Mouse (Mus musculus) lung, postnatal 0 days (tissue): ENCODE measurements around the gene Tulp3. TPM values are rescaled to one million over a fixed set of nuclear protein-coding genes. Genes with fewer than 3 reads are reported as not detected.

Experiments used
- ATAC-seq: fragments of 200-750 bp; cut with Nextera tagmentation; 2 replicates; pipeline ENCODE4 v1.8.0; 2017; ENCODE audit warnings: moderate library complexity
- DNase-seq: peaks from one replicate; pipeline ENCODE4 v3.0.0-alpha.2; 2016; ENCODE audit warnings: low spot score
- H3K27ac ChIP-seq: fragments of 300-500 bp; sonication (generic); 2 replicates; pipeline ENCODE4 v1.5.1; 2014; ENCODE audit warnings: antibody characterized with exemption, mild to moderate bottlenecking, low read length, mixed read lengths
- H3K27me3 ChIP-seq: fragments of 300-500 bp; sonication (generic); replicated peaks from 2 replicates; pipeline ENCODE4 v1.6.1; 2014; ENCODE audit warnings: low read length, mixed read lengths; ENCODE audit not compliant: insufficient read depth
- H3K36me3 ChIP-seq: fragments of 300-500 bp; sonication (generic); 2 replicates; pipeline ENCODE4 v1.6.1; 2014; ENCODE audit warnings: low read length, mixed read lengths; ENCODE audit not compliant: insufficient read depth
- H3K4me1 ChIP-seq: fragments of 300-500 bp; sonication (generic); 2 replicates; pipeline ENCODE4 v1.6.1; 2014; ENCODE audit warnings: antibody characterized with exemption, low read depth, low read length, mixed read lengths; ENCODE audit not compliant: insufficient read depth
- H3K4me2 ChIP-seq: fragments of 300-500 bp; sonication (generic); replicated peaks from 2 replicates; pipeline ENCODE4 v1.6.1; 2014; ENCODE audit warnings: low read depth, mild to moderate bottlenecking, low read length, moderate library complexity, mixed read lengths
- H3K4me3 ChIP-seq: fragments of 300-500 bp; sonication (generic); 2 replicates; pipeline ENCODE4 v1.5.1; 2014; ENCODE audit warnings: low read depth, low read length
- H3K9ac ChIP-seq: fragments of 300-500 bp; sonication (generic); replicated peaks from 2 replicates; pipeline ENCODE4 v1.6.1; 2014; ENCODE audit warnings: low read depth, mild to moderate bottlenecking
- H3K9me3 ChIP-seq: fragments of 300-500 bp; sonication (generic); 2 replicates; pipeline ENCODE4 v1.6.1; 2016; ENCODE audit warnings: low read length, mixed read lengths
- CTCF ChIP-seq: IDR thresholded peaks from 2 replicates; pipeline ENCODE4 v1.5.1; 2016; ENCODE audit warnings: antibody characterized with exemption, mild to moderate bottlenecking
- EP300 ChIP-seq: IDR thresholded peaks from 2 replicates; pipeline ENCODE4 v1.6.1; 2016; ENCODE audit warnings: antibody characterized with exemption, mild to moderate bottlenecking, control low read depth
- WGBS: fragments of 180-500 bp; shearing (Covaris S2); extraction: QIAGEN DNeasy Blood & Tissue Kit; methylation state at CpG from one replicate; pipeline ENCODE4 v1.1.7; 2014; 5-methylcytosine and 5-hydroxymethylcytosine counted together
- polyA plus RNA-seq: library from polyadenylated mRNA; unstranded; fragments of >200 nt; fragmentation: Nextera tagmentation; extraction: Ambion mirVana; gene quantifications from 2 replicates; pipeline ENCODE4 v1.2.1, GENCODE M21; 2015

Gene Tulp3
- polyA plus RNA-seq, 1 experiment from 2014 or later, result 9.5 TPM

DNA sequence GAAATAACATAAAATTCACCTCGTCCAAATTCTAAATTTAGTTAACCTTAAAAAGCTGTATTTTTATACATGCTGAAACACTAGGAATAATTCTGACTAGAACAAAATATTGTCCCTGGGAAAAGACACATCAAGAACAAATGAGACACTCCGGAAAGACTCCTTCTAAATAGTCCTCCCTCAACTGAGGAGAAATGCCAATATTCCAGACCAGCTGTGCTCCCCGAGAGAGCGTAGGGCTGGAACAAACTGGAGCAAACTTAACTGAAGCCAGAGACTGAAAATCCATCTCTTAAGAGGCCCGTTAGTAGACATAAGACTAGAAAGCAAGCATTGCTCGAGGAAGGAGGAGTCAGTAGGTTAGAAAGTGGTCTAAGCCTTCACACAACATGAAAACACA lies 8.9 kb downstream of the Tulp3 start:
- H3K4me2 ChIP-seq, result no peak overlapping the region
- no peak for ATAC-seq
- 65% methylated on average over 6 of the region's 6 CpGs for WGBS

DNA sequence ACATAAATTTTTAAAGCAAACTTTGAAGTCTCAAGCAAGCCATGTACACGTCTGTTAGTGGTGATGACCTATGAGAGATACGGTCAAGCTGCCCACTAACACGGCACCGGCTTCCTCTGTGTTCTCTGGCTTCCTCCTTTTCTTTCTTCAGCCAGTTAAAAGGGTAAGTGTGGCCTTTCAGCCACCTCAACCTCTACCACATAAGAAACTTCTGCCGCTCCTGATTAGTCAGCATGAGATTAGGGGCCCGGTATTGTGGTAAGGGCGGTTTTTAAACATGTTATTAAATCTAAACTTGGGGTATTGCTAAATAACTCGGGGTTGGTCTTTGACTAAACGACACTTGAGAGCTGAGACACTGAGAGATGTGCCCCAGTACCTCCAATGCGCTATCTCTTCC lies 10.0 kb downstream of the Tulp3 start:
- Histone ChIP-seq H3K27me3 (no peaks in the 10 kb centered on the region), H3K27ac (no peak overlapping the region), H3K4me2 (no peak overlapping the region), H3K4me1 (no peaks in the 10 kb centered on the region), H3K9me3 (no peaks in the 10 kb centered on the region), H3K4me3 (no peak overlapping the region), H3K36me3 (no peaks in the 10 kb centered on the region), H3K9ac (no peak overlapping the region)
- TF ChIP-seq CTCF (no peak), EP300 (no peak)
- ATAC-seq (no peak), DNase-seq (no peak)
- WGBS, result 72% methylated on average over 10 of the region's 10 CpGs

More for the DNA sequence above, 8.9 kb downstream of the Tulp3 start:
- no peaks in the 10 kb centered on the region for H3K9me3 ChIP-seq
- TF ChIP-seq CTCF (no peak), EP300 (no peak)
- no peak overlapping the region for H3K27ac ChIP-seq
- no peak overlapping the region for H3K4me3 ChIP-seq
- no peaks in the 10 kb centered on the region for H3K36me3 ChIP-seq
- no peaks in the 10 kb centered on the region for H3K27me3 ChIP-seq
- H3K4me1 ChIP-seq, result no peaks in the 10 kb centered on the region
- no peak for DNase-seq
- no peak overlapping the region for H3K9ac ChIP-seq

DNA sequence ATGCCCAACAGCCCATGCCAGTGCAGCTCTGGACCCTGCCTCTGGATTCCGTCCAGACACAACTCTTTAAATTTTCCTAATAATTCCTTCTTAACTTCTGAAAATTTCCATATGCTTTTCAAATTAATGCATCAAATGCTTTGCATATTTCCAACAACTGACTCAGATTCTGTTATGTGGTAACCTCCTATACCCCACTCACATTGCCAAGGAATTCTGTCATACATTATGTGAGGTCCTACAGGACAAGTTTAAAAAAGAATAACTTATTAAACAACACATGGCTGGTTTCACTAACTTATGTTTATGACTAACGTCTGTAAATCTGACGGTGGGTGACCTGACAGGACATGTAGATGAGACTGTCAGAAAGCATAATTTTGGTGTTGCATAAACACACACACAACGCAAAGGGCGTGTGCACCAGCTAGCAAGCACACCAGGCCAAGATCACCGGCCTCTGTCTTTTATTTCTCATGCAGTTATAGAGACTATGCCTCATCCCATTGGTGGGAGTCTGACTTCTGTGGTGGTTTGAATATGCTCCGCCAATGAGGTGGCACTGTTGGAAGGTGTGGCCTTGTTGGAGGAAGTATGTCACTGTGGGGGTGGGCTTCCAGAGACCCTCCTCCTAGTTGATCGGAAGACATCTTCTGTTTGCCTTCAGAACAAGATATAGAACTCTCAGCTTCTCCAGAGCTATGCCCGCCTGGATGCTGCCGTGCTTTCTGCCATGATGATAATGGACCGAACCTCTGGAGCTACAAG lies 13.5 kb downstream of the Tulp3 start:
- peak; percentile 77 for ATAC-seq
- DNase-seq, result peak; percentile 73
- Histone ChIP-seq H3K27ac (no peak overlapping the region), H3K9ac (no peak overlapping the region), H3K27me3 (no peaks in the 10 kb centered on the region), H3K4me2 (no peak overlapping the region), H3K36me3 (no peaks in the 10 kb centered on the region), H3K4me3 (no peak overlapping the region), H3K4me1 (no peaks in the 10 kb centered on the region), H3K9me3 (no peaks in the 10 kb centered on the region)
- TF ChIP-seq CTCF, result no peak
- no peak for TF ChIP-seq EP300
- 79% methylated on average over 11 of the region's 11 CpGs for WGBS

DNA sequence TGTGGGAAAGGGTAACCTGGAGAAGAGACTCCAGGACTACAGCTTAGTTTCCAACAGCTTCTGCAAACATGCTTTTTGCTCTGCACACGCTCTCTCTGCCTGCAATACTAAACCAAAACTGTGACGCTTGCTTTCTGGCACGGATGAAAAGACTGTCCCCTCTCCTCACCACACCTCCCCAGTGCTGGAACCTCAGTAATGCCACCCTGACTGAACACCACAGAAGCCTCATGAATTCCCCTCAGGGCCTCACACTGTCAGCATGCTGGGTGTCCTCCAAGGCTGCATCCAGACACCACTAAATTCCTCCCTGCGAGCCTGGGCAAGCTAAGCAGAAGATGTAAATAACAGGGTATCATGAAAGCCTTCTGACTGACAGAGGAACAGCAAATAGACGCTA lies 16.8 kb downstream of the Tulp3 start:
- Histone ChIP-seq H3K9me3 (no peaks in the 10 kb centered on the region), H3K4me2 (no peak overlapping the region), H3K4me1 (no peaks in the 10 kb centered on the region), H3K27ac (no peak overlapping the region), H3K27me3 (no peaks in the 10 kb centered on the region), H3K9ac (no peak overlapping the region), H3K36me3 (0 out of 2 replicates have a peak, but pooled peaks cover 4% of the 10 kb centered on the region), H3K4me3 (no peak overlapping the region)
- TF ChIP-seq CTCF (no peak), EP300 (no peak)
- DNase-seq, result peak; percentile 33
- WGBS, result 37% methylated on average over 5 of the region's 5 CpGs
- no peak for ATAC-seq

DNA sequence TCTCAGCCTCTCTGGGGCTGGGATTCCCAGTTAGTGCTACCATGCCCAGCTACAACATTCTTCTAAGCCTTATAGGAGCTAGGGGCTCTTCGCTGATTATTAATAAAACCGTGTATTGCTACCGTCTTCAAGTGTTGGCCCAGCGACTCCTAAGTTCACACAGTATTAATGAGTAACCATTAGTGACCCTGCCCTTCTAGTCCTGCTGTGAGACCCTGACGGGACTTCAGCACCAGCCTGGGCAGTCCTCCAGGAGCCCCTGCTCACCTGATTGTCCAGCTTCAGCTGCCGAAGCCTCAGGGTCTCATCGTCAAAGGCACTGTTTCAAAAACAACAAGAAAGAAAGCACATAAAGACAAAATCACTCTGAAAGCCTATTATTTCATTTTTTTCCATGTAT lies 18.2 kb downstream of the Tulp3 start:
- WGBS, result 56% methylated on average over 7 of the region's 7 CpGs
- TF ChIP-seq CTCF (no peak), EP300 (no peak)
- no peak overlapping the region for H3K27ac ChIP-seq
- H3K4me3 ChIP-seq, result no peak overlapping the region
- H3K9me3 ChIP-seq, result no peaks in the 10 kb centered on the region
- ATAC-seq (no peak), DNase-seq (no peak)
- no peaks in the 10 kb centered on the region for H3K27me3 ChIP-seq
- no peak overlapping the region for H3K4me2 ChIP-seq
- H3K36me3 ChIP-seq, result 0 out of 2 replicates have a peak, but pooled peaks cover 4% of the 10 kb centered on the region
- no peaks in the 10 kb centered on the region for H3K4me1 ChIP-seq
- no peak overlapping the region for H3K9ac ChIP-seq

DNA sequence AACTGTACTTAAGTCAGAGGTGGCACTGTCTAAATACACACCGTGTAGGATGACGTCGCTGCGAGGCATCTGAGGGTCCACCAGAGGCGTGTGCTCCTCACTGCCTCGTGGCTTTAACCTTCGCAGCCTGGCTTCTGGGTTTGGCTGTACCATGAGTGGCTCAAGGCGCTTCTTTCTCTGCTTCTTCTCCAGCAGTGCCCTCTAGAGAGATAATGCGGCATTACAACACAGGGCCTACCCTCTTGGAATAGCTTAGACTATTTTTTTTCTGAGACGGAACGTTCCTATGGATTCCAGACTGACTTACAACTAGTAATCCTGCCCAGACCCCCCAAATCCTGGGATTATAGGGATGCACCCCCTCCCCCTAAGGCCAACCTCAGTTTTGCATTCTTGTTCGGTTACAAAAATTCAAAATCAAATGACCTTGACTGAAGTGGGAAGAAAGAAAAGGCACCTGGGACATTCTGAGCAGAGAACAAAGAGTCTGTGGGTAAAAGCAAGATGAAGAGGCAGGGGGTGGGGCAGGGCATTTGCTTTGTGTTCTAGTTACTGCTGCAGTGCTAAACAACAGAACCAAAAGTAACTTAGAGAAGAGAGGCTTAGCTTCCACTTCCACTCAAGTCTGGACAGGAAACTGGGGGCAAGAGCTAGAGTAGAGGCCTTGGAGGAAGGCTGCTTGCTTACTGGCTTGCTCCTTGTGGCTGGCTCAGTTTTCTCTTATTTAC lies 21.1 kb downstream of the Tulp3 start:
- Histone ChIP-seq H3K4me3 (no peak overlapping the region), H3K9ac (no peak overlapping the region), H3K4me1 (no peaks in the 10 kb centered on the region), H3K27me3 (no peaks in the 10 kb centered on the region), H3K9me3 (no peaks in the 10 kb centered on the region), H3K27ac (no peak overlapping the region), H3K36me3 (peaks cover 7% of the 10 kb centered on the region; the same call in 1 of the 2 replicates), H3K4me2 (no peak overlapping the region)
- no peak for TF ChIP-seq EP300
- TF ChIP-seq CTCF, result peak; percentile 81
- WGBS, result 10% methylated on average over 12 of the region's 12 CpGs
- DNase-seq (peak; percentile 82), ATAC-seq (peak; percentile 71)
